Mouse (Mus musculus): ENCODE results near the gene Chkb. TPM values are rescaled to one million over a fixed set of nuclear protein-coding genes. Genes with fewer than 3 reads are reported as not detected.
A peak's percentile ranks its signal among the peaks of the same experiment; 100 is the strongest.

Gene Chkb
- 47.6 and 51.2 TPM in 2 replicates for polyA plus RNA-seq (2012; rRNA removed)

DNA sequence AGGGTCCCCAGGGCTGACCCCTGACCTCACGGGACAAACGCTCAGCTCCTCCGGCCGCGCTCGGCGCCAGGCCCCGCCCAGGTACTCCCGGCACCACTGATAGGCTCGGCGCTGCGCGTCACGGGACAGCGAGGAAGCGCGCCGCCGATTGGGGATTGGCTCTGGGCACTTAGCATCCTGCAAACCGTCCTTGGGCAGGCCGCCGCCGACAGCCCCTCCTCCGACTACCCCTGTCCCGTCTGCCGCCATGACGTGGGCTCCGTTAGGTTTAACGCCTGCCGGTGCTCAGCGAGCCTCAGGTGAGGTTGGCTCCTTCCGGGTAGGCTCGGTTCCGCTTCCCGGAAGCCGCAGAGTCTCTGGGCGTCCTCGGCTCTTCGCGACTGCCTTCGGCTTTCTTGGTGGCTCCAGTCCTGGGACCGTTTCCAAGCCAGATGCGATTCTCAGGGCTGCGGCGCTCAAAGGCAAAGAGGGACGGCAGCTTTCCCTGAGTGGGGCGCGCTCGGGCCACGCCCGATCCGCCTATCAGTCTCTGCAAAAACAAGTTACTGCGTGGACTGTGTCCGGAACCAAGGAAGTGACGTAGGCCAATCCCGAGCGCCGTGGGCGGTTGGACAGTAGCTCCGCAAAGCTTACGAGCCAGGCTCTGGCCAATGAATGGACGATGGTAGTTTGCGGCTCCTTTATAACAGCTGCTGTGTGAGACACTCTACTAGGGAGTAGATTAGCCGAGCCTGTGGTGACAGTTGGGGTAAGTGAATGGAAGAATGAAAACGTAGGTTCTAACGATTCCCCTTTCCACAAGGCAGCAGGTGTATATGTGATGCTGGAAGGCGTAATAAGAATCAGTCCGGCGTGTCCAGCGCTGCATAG, at the start of gene Chkb, which contains the start of the genes C730034F03Rik and Gm44502:
Chkb (minus strand) TSS at position 557 of the 870 bp plus-strand sequence.
C730034F03Rik (plus strand) TSS at position 238 of the 870 bp plus-strand sequence.
Gm44502 (minus strand) TSS at position 345 of the 870 bp plus-strand sequence.
- DNase-seq (ENCODE audit: low read depth) = peak; percentile 76

- no peak for DNase-seq (ENCODE audit: low read depth)
Measured at GRCm38 (mm10) chr15:89478622-89479021, 48.9 kb upstream of the Chkb start.

GRCm38 (mm10) chr15:89477806-89478205, 48.1 kb upstream of the Chkb start:
- no peak for DNase-seq (ENCODE audit: low read depth)

DNA sequence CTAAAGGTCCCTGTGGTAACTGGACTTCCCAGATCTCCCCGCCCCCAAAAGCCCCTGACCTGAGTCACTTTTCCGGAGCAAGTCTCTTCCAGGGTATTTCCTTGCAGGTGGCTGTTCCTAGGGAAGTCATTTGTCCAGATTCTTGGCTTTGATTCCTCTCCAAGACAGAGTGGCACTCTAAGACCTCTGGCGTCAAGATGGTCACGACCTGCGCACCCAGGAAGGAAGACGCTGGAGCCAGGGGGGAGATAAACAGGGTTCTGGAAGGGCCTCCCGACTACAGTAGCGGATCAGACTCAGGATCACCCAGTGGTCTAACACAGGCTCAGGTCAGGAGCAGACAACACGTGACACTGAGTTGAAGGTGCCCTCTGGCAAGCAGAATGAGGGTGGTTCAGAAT, 47.4 kb upstream of the Chkb start, which contains the start of gene Arsa:
Arsa (minus strand) TSS at position 335 of the 401 bp plus-strand sequence.
- DNase-seq (ENCODE audit: low read depth) = no peak

GRCm38 (mm10) chr15:89476475-89476815, 46.7 kb upstream of the Chkb start:
- DNase-seq (ENCODE audit: low read depth) = no peak

DNA sequence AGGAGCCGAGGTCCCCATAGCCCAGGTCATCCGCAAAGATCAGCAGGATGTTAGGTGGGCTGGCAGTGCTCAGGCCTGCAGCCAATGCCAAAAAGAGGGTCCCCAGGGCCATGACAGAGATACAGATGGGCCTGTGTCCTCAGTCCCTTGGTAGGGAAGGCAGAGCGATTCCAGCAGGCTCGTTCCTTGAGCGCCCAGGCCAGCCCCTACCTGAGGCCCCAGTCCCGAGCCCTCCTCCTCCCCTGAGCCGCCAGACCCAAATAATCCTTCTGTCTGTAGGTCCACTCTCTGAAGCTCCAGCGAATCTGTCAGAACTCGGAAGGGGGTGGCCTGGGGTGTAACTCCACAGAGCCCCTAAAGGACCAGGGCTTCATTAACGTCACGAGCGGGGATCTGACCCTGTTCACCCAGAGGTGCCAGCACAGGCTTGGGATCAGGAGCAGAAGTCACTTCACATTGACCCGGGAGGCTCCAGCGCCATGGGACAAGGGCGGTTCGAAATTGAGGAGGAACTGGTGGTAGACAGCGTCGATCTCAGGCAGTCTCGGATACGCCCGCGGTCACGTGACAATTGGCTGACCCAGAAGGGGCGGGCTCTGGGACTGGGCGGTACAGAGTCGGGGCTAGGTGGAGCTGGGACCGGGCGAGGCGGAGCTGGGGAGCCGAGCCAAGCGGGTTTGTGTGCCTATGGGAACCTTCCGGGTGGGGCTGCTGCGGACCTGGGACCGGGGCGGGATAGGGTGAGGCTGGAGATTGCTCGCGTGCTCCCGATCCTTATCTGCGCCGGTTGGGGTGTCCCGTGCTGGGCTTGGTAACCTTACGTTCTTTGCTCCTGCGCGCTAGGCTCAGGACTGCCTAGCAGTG, 46.1 kb upstream of the Chkb start:
- peak; percentile 20 for DNase-seq (ENCODE audit: low read depth)

GRCm38 (mm10) chr15:89475293-89475600, 45.5 kb upstream of the Chkb start:
- no peak for DNase-seq (ENCODE audit: low read depth)

DNA sequence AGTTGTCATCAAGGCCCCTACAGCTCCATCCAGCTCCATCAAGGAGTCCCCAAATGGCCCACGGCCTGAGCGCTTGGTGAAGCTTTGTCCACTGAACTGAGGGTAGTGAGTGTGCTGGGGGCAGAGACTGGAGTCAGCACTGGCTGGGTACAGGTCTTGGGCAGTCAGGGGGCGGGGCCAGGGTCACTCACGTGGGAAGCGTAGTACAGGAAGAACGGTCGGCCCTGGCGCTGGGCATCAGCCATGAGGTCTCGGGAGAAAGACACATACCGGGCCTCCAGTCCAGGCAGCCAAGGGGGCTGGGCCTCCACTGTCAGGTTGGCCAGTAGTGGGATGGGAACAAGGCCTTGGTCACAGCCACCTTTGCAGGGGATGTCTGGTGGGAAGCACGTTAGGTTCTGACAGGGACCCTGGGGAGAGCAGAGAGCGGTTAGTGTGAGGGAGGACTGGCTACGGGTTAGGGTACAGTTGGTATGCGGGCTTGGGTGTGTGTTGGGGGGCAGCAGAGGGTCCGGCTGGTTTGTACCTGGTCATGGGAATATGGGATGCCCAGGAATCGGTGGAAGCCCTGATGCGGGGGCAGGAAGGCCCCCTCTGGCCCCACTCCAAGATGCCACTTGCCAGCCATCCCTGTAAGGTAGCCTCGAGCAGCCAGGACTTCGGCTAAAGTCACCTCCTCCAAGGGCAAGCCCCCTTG, 45.0 kb upstream of the Chkb start:
- no peak for DNase-seq (ENCODE audit: low read depth)

GRCm38 (mm10) chr15:89473921-89474320, 44.2 kb upstream of the Chkb start:
- DNase-seq (ENCODE audit: low read depth) = no peak

DNA sequence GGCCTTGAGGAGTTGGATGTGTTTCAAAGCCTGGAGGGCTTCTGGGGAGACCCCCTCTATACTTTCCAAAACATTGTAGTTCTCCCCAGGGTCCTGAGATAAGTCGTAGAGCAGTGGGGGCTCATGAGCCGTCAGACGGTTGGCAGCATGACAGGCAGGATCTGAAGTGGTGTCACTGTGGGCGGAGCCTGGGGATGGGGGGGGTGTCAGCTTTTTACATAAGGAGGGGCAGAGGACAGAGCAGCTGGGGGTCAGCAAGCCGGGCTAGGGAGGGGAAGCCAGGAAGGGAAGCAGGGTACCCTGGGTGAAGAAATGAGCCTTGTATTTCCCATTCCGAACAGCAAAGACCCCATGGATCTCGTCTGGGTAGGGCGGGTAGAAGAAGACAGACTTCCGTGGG, 43.7 kb upstream of the Chkb start:
- DNase-seq (ENCODE audit: low read depth) = no peak

DNA sequence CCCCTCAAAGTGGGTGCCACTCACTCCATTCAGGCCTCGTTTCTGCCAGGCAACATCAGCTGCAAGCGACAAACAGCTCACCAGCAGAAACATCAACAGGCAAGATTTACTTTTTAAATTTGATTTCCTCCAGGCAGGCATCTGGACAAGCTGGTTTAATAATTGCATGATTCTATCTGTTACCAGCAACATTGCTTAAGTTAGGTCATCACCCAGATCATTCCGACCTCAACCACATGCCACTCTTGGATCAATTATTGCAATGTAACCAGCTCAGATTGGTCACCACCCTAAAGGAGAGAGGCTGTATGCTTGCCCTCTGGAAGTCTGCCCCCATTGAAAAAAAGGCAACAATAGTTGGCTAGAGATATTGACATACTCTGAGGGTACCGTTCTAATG, 41.8 kb upstream of the Chkb start:
- no peak for DNase-seq (ENCODE audit: low read depth)

DNA sequence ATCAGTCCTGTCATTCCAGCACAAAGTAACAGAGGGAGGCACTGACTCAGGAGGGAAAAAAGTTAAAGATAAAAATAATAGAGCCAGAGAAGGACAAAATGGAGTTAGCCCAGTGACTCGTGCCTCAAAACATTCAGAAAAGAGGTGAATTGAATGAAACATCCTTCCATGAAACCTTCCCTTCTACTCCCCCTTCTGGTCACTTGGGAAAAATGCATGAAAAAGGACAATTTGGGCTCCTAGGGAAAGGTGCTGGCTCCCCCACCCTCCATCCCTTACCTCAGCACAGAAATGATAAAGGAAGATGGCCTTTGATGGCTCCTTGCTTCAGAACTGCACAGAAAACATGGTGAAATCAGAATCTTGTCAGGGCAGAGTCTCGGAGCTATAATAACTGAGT, 38.9 kb upstream of the Chkb start:
- no peak for DNase-seq (ENCODE audit: low read depth)

DNA sequence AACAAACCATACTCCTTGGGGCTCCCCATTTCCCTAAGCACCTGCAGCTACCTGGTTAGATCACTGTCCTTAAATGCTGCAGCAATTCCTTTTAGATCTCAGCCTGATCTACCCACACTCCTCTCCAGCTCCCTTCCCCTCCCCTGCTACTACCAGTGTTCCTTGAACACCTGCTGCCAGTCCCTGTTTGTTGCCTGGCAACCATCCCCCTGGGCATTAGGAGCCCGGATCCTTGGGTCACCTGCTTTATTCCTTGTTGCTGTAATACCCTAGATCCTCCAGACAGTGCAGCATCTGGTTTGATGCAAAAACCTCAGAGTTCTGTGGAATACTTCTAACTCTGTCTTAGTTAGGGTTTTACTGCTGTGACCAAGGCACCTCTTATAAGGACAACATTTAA, 35.3 kb upstream of the Chkb start:
- no peak for DNase-seq (ENCODE audit: low read depth)

GRCm38 (mm10) chr15:89463334-89464235, 33.9 kb upstream of the Chkb start:
- no peak for DNase-seq (ENCODE audit: low read depth)

DNA sequence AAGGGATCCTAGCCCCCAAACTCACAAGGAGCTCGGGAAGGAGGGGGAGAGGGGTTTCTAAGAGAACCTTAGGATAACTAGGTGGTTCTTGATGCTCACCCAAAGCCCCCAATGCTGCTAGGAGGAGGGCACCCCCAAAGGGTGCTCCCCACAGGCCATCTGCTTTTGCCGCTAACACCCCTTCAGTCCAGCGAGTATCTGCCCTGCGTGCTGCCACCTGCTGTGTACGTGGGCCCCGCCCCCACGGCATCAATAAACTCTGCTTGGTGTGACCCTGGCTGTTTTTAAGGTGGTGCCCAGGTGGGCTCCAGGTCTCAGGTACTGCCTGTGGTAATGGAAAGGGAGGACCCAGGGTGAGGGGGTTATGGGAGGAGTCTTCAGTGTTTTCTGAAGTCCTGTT, 32.5 kb upstream of the Chkb start:
- DNase-seq (ENCODE audit: low read depth) = no peak

DNA sequence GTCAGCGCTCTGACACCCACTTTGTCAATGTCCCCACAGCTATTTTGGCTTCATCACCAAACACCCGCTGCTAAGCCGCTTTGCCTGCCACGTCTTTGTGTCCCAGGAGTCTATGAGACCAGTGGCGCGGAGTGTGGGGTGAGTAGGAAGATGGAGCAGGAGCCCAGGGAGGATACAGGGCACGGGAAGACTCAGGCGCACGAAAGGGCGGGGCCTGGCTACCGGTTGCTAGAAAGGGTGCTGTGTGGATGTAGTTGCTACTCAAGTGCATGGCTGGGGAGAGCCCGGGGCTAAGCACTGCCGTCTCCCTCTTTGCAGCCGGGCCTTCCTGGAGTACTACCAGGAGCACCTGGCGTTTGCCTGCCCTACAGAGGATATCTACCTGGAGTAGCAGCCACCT, 31.6 kb upstream of the Chkb start:
- no peak for DNase-seq (ENCODE audit: low read depth)

DNA sequence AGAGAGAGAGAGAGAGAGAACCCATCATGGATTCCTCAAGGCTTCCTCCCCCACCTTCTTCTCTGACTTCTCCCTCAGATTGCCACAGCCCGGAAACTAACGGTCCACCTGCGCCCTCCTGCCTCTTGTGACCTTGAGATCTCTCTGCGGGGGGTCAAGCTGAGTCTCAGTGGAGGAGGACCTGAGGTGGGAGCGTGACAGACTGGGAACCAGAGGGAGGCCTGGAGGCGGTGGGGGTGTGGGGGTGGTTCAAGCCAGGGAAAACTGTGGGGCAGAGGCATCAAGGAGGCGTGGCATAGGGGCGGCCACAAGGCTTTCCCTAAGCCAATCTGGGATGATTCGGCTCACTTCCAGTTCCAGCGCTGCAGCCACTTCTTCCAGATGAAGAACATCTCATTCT, 30.6 kb upstream of the Chkb start:
- DNase-seq (ENCODE audit: low read depth) = no peak

DNA sequence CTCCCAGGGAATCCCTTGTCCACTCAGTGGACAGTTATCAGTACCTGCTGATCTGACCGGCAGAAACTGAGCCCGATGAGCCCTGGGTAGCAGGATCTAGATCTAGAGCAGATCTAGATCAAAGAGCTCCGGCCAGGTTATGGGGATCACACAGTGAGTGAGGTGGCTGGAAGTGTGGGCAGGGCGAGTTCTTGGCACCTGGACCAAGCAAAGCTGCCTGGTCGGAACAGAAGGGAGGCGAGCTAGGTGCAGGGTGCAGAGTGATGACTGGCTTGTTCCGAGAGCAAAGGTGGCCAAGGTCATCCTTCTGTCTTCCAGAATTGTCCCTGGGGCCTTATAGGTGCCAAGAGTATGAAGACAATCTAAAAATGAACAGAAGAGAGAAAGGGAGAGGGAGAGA, 30.1 kb upstream of the Chkb start:
- DNase-seq (ENCODE audit: low read depth) = no peak

GRCm38 (mm10) chr15:89458942-89459341, 29.2 kb upstream of the Chkb start:
- DNase-seq (ENCODE audit: low read depth) = no peak

DNA sequence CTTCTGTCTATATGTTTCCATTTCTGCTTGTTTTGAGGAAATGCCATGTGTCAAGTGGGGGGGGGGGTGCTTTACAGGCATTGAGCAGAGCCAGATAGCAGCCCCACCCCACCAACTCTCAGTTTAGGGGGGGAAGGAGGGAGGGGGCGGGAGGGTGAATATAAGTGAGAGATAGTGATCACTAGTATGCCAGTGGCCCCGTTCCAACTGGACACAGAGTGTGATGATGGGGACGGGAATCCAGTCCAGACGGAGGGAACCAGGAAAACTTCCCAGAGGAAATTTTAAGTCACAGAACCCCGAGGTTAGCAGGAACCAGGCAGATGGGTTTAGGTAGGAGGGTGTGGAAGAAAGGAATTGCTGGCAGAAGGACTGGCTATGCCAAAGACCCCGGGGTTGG, 25.9 kb upstream of the Chkb start:
- DNase-seq (ENCODE audit: low read depth) = no peak

GRCm38 (mm10) chr15:89454857-89455256, 25.1 kb upstream of the Chkb start:
- no peak for DNase-seq (ENCODE audit: low read depth)

Measured in gonadal fat pad, adult 2 months (tissue).